Mouse (Mus musculus) bone marrow, adult 2 months (tissue): ENCODE measurements around the gene Far2. TPM values are rescaled to one million over a fixed set of nuclear protein-coding genes. Genes with fewer than 3 reads are reported as not detected.

ENCODE experiments used
- H3K27ac ChIP-seq: fragments of 200-500 bp; 2 replicates; pipeline ENCODE4 v1.5.1; 2012; ENCODE audit warnings: low read depth, mild to moderate bottlenecking, control low read depth, inconsistent platforms, low read length; ENCODE audit not compliant: control insufficient read depth, poor library complexity, insufficient read depth
- H3K4me1 ChIP-seq: fragments of 200-500 bp; 2 replicates; pipeline ENCODE4 v1.6.1; 2011; ENCODE audit warnings: low read length; ENCODE audit not compliant: control insufficient read depth, insufficient read depth
- H3K4me3 ChIP-seq: fragments of 200-500 bp; replicated peaks from 2 replicates; pipeline ENCODE3; 2011; ENCODE audit warnings: mild to moderate bottlenecking, low read depth, low read length, control low read depth; ENCODE audit not compliant: control insufficient read depth
- CTCF ChIP-seq: fragments of 200-500 bp; IDR thresholded peaks from 2 replicates; pipeline ENCODE4 v1.5.1; 2011; ENCODE audit warnings: low read length, control low read depth; ENCODE audit not compliant: control insufficient read depth, insufficient read depth
- POLR2A ChIP-seq: fragments of 200-500 bp; IDR thresholded peaks from 2 replicates; pipeline ENCODE4 v1.6.1; 2011; ENCODE audit warnings: low read depth, mild to moderate bottlenecking, control low read depth, low read length, borderline replicate concordance; ENCODE audit not compliant: control insufficient read depth
- WGBS: fragments of 180-500 bp; shearing (Covaris S2); methylation state at CpG from one replicate; pipeline ENCODE4 v1.1.7; 2018; 5-methylcytosine and 5-hydroxymethylcytosine counted together
- polyA plus RNA-seq: library from polyadenylated mRNA; stranded (reverse); fragments of >200 nt; gene quantifications from 2 replicates; pipeline ENCODE4 v1.2.4, GENCODE M21; 2011; ENCODE audit warnings: low replicate concordance; ENCODE audit not compliant: missing spikeins, insufficient read depth, insufficient read length

Far2 gene
- 1.4 TPM in 1 of 2 replicates, not detected in the other for polyA plus RNA-seq

- H3K4me3 ChIP-seq = no peak within 1 kb of the TSS
- 7% methylated on average over 34 of the region's 34 CpGs for whole genome bisulfite sequencing
- no peak within 1 kb of the TSS for H3K27ac ChIP-seq
- no peak for TF ChIP-seq CTCF
- no peak for TF ChIP-seq POLR2A
- no peaks in the 10 kb centered on the region for H3K4me1 ChIP-seq
Measured at GRCm38 (mm10) chr6:148046881-148047649, at the start of gene Far2. Gene Far2, plus strand, starts transcription at chr6:148047259.

- H3K4me3 ChIP-seq = no peak overlapping the region
- H3K27ac ChIP-seq = no peak overlapping the region
- no peaks in the 10 kb centered on the region for H3K4me1 ChIP-seq
- TF ChIP-seq CTCF (no peak), POLR2A (no peak)
- 70% methylated on average over 2 of the region's 2 CpGs for WGBS
Measured at GRCm38 (mm10) chr6:148000483-148000882, 46.6 kb upstream of the Far2 start.

- no peak for TF ChIP-seq POLR2A
- WGBS = 29% methylated on average over 3 of the region's 3 CpGs
- H3K27ac ChIP-seq = no peak overlapping the region
- no peak overlapping the region for H3K4me3 ChIP-seq
- H3K4me1 ChIP-seq = no peaks in the 10 kb centered on the region
Measured at GRCm38 (mm10) chr6:148001071-148001470, 46.0 kb upstream of the Far2 start.

GRCm38 (mm10) chr6:148006118-148006837 is 40.8 kb upstream of the Far2 start:
- 67% methylated on average over 11 of the region's 11 CpGs for WGBS
- TF ChIP-seq POLR2A (no peak), CTCF (0 out of 2 replicates have a peak, but pooled peaks have one; percentile 8)
- no peak overlapping the region for H3K4me3 ChIP-seq

GRCm38 (mm10) chr6:148040759-148041158 is 6.3 kb upstream of the Far2 start:
- 91% methylated on average over 1 of the region's 1 CpGs for WGBS
- H3K27ac ChIP-seq = no peak overlapping the region
- no peak for TF ChIP-seq CTCF
- TF ChIP-seq POLR2A = no peak
- H3K4me3 ChIP-seq = no peak overlapping the region
- no peaks in the 10 kb centered on the region for H3K4me1 ChIP-seq

More at GRCm38 (mm10) chr6:148006118-148006837, 40.8 kb upstream of the Far2 start:
- H3K27ac ChIP-seq = no peak overlapping the region
- H3K4me1 ChIP-seq = no peaks in the 10 kb centered on the region

- no peak for TF ChIP-seq POLR2A
- TF ChIP-seq CTCF = no peak
- H3K4me3 ChIP-seq = no peak overlapping the region
- H3K27ac ChIP-seq = no peak overlapping the region
- no peaks in the 10 kb centered on the region for H3K4me1 ChIP-seq
Measured at GRCm38 (mm10) chr6:148047650-148047988, 560 bp downstream of the Far2 start.

- 73% methylated on average over 3 of the region's 3 CpGs for whole genome bisulfite sequencing
- TF ChIP-seq CTCF = no peak
- no peak for TF ChIP-seq POLR2A
Measured at GRCm38 (mm10) chr6:148063131-148063530, 16.1 kb downstream of the Far2 start.

GRCm38 (mm10) chr6:148066267-148066666 is 19.2 kb downstream of the Far2 start:
- 63% methylated on average over 5 of the region's 5 CpGs for WGBS
- no peak overlapping the region for H3K4me3 ChIP-seq
- TF ChIP-seq POLR2A = no peak
- TF ChIP-seq CTCF = no peak
- H3K27ac ChIP-seq = no peak overlapping the region
- no peaks in the 10 kb centered on the region for H3K4me1 ChIP-seq

More at GRCm38 (mm10) chr6:148063131-148063530, 16.1 kb downstream of the Far2 start:
- Histone ChIP-seq H3K4me1 (no peaks in the 10 kb centered on the region), H3K27ac (no peak overlapping the region), H3K4me3 (no peak overlapping the region)
